Mouse (Mus musculus): ENCODE measurements around the gene Ing4.

- TF ChIP-seq CTCF (IDR thresholded peaks at IDR 0.05; ENCODE audit: low read depth, low read length) (no peak), POLR2AphosphoS5 (IDR thresholded peaks at IDR 0.05; ENCODE audit: insufficient replicate concordance, low read depth, low read length) (no peak), GATA1 (IDR thresholded peaks at IDR 0.05; ENCODE audit: borderline replicate concordance, low read length) (no peak), TAL1 (conservative IDR thresholded peaks at IDR 0.05; ENCODE audit: low read depth, low read length) (no peak)
Observed at GRCm38 (mm10) chr6:124992241-124992640, 47.3 kb upstream of the Ing4 start.

All from G1E (cell line).